Mouse (Mus musculus): ENCODE measurements around the gene Gm26657. TPM values are rescaled to one million over a fixed set of nuclear protein-coding genes. Genes with fewer than 3 reads are reported as not detected.

Gm26657 gene
- total and polyA plus RNA-seq, 2 experiments from 2014 or later: not detected

DNA sequence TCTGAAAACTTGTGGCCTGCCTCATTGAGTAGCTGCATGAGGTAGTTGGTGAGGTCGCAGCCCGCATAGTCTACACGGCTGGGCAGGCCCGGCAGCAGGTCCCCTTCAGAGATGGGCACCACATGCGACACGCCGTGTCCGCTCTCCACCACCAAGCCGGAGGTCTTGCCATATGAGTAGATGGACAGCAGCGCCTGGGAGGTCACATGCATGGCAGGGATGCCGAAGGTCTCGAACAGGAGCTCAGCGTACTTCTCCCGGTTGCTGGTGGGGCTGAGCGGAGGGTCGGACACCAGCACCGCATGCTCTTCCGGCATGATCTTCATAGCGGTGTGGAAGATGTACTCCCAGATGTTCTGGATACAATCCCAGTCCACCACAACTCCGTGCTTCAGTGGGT, 741 bp downstream of the Gm26657 start:
- H3K27me3 ChIP-seq (ENCODE audit: insufficient read depth, low read length): no peaks in the 10 kb centered on the region
- WGBS: 96% methylated on average over 20 of the region's 20 CpGs
- DNase-seq (ENCODE audit: low spot score): no peak

DNA sequence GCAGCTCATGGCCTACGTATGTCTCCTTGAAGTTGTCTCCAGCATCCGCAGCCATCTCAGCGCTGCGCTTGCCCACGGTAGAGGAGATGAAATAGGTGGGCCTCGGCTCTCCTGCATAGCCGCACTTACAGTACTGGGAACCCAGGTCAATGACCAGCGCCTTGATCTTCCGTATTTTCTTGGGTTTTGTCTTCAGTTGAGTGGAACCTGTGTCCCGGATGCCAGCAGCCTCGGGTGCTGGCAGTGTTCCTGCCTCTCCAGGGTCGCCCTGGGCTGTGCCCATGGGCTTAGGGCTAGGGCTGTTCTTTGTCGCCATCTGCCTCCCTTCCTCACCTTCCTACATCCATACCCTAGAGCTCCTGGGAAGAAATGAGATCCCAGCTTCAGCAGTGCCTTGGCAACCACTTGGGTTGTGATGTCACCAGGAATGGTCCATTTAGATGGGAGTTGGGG, 1.2 kb downstream of the Gm26657 start, which contains the start of gene Actl7b:
Actl7b (minus strand) TSS at position 403 of the 453 bp plus-strand sequence.
- TF ChIP-seq CTCF (IDR thresholded peaks at IDR 0.05; ENCODE audit: low read depth): no peak
- WGBS: 95% methylated on average over 13 of the region's 13 CpGs
- Histone ChIP-seq H3K4me3 (ENCODE audit: low read length) (no peak within 1 kb of the TSS), H3K9me3 (ENCODE audit: low read length) (no peaks in the 10 kb centered on the region), H3K4me1 (ENCODE audit: insufficient read depth, low read length) (no peaks in the 10 kb centered on the region), H3K9ac (replicated peaks; ENCODE audit: low read length) (no peak within 1 kb of the TSS), H3K27me3 (ENCODE audit: insufficient read depth, low read length) (no peaks in the 10 kb centered on the region), H3K27ac (no peak within 1 kb of the TSS), H3K4me2 (ENCODE audit: low read depth, low read length) (no peak within 1 kb of the TSS), H3K36me3 (ENCODE audit: insufficient read depth, low read length) (peaks cover 8% of the 10 kb centered on the region; the same call in 1 of the 2 replicates)
- ATAC-seq: no peak
- no peak for DNase-seq (ENCODE audit: low spot score)

More for the DNA sequence above, 741 bp downstream of the Gm26657 start:
- no peak overlapping the region for H3K4me2 ChIP-seq (ENCODE audit: low read depth, low read length)
- H3K4me1 ChIP-seq (ENCODE audit: insufficient read depth, low read length): no peaks in the 10 kb centered on the region
- H3K9ac ChIP-seq (replicated peaks; ENCODE audit: low read length): no peak overlapping the region
- no peak overlapping the region for H3K27ac ChIP-seq
- H3K9me3 ChIP-seq (ENCODE audit: low read length): no peaks in the 10 kb centered on the region
- H3K36me3 ChIP-seq (ENCODE audit: insufficient read depth, low read length): peaks cover 4% of the 10 kb centered on the region; the same call in 1 of the 2 replicates
- H3K4me3 ChIP-seq (ENCODE audit: low read length): no peak overlapping the region
- no peak for TF ChIP-seq CTCF (IDR thresholded peaks at IDR 0.05; ENCODE audit: low read depth)
- ATAC-seq: no peak

DNA sequence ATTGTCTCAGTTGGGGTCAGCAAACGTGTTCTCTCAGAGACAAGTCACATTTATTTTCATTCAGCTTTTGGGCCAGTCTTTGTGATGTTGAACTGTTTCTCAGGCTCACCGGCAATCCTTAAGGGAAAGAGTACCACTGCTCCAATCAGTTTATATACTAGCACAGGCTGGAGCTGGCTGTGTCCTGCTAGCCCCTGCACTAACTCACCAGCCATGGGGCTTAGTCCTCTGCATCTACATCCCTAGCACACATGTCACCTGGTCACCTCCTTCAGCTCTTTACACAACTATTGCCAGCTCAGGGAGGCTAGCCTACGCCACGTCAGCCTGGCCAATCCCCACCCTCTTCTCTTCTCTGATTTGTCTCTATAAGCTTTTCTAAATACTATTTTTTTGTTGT, 2.8 kb downstream of the Gm26657 start:
- ATAC-seq: no peak
- Histone ChIP-seq H3K27ac (no peak overlapping the region), H3K27me3 (ENCODE audit: insufficient read depth, low read length) (no peaks in the 10 kb centered on the region), H3K36me3 (ENCODE audit: insufficient read depth, low read length) (peaks cover 12% of the 10 kb centered on the region), H3K4me1 (ENCODE audit: insufficient read depth, low read length) (no peaks in the 10 kb centered on the region), H3K4me3 (ENCODE audit: low read length) (no peak overlapping the region), H3K9ac (replicated peaks; ENCODE audit: low read length) (no peak overlapping the region), H3K9me3 (ENCODE audit: low read length) (no peaks in the 10 kb centered on the region), H3K4me2 (ENCODE audit: low read depth, low read length) (no peak overlapping the region)
- TF ChIP-seq CTCF (IDR thresholded peaks at IDR 0.05; ENCODE audit: low read depth): no peak
- no peak for DNase-seq (ENCODE audit: low spot score)
- WGBS: 88% methylated on average over 4 of the region's 4 CpGs

DNA sequence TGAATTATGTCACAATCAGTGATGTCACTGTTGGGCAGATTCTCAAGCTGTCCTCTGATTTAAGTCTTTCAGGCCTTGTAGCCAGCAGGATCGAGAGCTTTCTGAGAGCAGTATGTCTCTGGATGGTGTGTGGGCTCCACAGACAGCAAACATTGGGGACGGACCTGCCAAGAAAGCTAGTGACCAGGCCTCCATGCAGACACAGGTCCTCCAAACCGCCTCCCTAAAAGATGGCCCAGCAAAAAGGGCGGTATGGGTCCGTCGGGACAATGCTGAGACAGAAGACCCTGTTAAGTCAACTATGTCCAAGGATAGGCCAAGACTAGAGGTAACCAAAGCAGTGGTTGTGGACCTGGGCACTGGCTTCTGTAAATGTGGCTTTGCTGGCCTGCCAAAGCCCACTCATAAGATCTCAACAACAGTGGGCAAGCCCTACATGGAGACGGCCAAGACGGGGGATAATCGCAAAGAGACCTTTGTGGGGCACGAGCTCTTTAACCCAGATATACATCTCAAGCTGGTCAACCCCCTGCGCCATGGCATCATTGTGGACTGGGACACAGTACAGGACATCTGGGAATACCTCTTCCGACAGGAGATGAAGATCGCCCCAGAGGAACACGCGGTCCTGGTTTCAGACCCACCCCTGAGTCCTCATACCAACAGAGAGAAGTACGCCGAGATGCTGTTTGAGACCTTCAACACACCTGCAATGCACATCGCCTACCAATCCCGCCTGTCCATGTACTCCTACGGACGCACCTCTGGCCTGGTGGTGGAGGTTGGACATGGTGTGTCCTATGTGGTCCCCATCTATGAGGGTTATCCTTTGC, 3.7 kb downstream of the Gm26657 start, which contains the start of gene Actl7a:
Actl7a (plus strand) TSS at position 51 of the 833 bp plus-strand sequence.
- Histone ChIP-seq H3K27me3 (ENCODE audit: insufficient read depth, low read length) (no peaks in the 10 kb centered on the region), H3K4me2 (ENCODE audit: low read depth, low read length) (no peak within 1 kb of the TSS), H3K4me1 (ENCODE audit: insufficient read depth, low read length) (no peaks in the 10 kb centered on the region), H3K9me3 (ENCODE audit: low read length) (no peaks in the 10 kb centered on the region), H3K36me3 (ENCODE audit: insufficient read depth, low read length) (peaks cover 19% of the 10 kb centered on the region), H3K9ac (replicated peaks; ENCODE audit: low read length) (no peak within 1 kb of the TSS), H3K27ac (no peak within 1 kb of the TSS), H3K4me3 (ENCODE audit: low read length) (no peak within 1 kb of the TSS)
- WGBS: 96% methylated on average over 21 of the region's 21 CpGs
- DNase-seq (ENCODE audit: low spot score) (no peak), ATAC-seq (no peak)
- no peak for TF ChIP-seq CTCF (IDR thresholded peaks at IDR 0.05; ENCODE audit: low read depth)

DNA sequence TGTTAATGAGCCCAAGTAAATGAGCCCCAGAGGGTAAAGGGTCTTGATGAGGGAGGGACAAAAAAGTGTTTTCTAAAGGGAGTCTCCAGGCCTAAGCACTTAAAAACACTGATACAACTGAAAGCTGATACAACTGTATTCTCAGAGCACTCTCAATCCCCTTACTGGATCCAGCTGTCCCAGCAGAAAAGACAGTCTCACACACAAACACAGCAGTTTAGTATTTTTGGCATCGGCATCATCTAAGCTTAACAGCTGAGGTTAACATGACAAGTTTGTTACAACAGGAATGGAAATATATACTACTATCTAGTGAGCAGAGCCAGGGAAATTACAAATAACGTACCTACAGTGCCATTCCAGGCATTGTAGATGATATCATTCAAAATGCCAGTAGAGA, 6.5 kb downstream of the Gm26657 start:
- WGBS: 95% methylated on average over 2 of the region's 2 CpGs
- Histone ChIP-seq H3K4me2 (ENCODE audit: low read depth, low read length) (no peak overlapping the region), H3K36me3 (ENCODE audit: insufficient read depth, low read length) (peaks cover 35% of the 10 kb centered on the region), H3K4me3 (ENCODE audit: low read length) (no peak overlapping the region), H3K4me1 (ENCODE audit: insufficient read depth, low read length) (no peaks in the 10 kb centered on the region), H3K27me3 (ENCODE audit: insufficient read depth, low read length) (no peaks in the 10 kb centered on the region), H3K9ac (replicated peaks; ENCODE audit: low read length) (no peak overlapping the region), H3K9me3 (ENCODE audit: low read length) (no peaks in the 10 kb centered on the region), H3K27ac (no peak overlapping the region)
- ATAC-seq (no peak), DNase-seq (ENCODE audit: low spot score) (no peak)
- TF ChIP-seq CTCF (IDR thresholded peaks at IDR 0.05; ENCODE audit: low read depth): no peak

DNA sequence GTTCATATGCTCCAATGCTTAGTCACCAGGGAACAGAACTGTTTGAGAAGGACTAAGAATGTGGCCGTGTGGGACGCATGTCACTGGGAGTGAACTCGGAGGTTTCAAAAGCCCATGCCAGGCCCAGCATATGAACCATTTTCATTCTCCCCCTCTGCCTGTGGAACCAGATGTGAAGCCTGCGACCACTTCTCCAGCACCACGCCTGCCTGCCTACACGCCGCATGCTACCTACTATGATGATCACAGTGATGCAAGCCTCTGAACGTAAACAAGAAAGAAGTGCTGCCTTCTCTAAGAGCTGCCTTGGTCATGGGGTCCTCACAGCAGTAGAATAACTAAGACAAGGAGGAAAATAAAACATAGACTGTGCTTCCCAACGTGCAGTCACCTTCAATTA, 7.6 kb downstream of the Gm26657 start:
- 97% methylated on average over 9 of the region's 9 CpGs for WGBS
- Histone ChIP-seq H3K9me3 (ENCODE audit: low read length) (no peaks in the 10 kb centered on the region), H3K36me3 (ENCODE audit: insufficient read depth, low read length) (peaks cover 41% of the 10 kb centered on the region), H3K9ac (replicated peaks; ENCODE audit: low read length) (no peak overlapping the region), H3K4me2 (ENCODE audit: low read depth, low read length) (no peak overlapping the region), H3K27me3 (ENCODE audit: insufficient read depth, low read length) (no peaks in the 10 kb centered on the region), H3K4me1 (ENCODE audit: insufficient read depth, low read length) (no peaks in the 10 kb centered on the region), H3K4me3 (ENCODE audit: low read length) (no peak overlapping the region), H3K27ac (no peak overlapping the region)
- no peak for ATAC-seq
- DNase-seq (ENCODE audit: low spot score): no peak
- no peak for TF ChIP-seq CTCF (IDR thresholded peaks at IDR 0.05; ENCODE audit: low read depth)

DNA sequence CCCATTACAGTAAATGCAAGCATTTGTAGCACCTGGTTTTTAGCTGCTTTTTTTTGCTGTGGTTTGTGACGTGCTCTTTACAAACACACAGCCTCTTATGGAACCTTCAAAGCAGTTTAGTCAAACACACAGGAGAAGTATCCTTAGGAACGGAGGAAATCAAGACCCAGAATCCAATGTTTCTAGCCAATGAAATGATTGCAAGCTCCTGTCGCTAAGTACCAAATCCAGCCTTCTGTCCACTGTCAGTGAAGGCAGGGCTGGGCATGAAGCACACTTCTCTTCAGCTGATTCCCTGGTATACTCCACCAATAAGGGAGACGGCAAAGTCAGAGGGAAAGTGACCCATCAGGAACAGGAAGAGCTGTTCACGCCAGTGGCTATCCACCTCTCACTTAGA, 16.2 kb downstream of the Gm26657 start:
- peaks cover 73% of the 10 kb centered on the region for H3K36me3 ChIP-seq (ENCODE audit: insufficient read depth, low read length)
- ATAC-seq (no peak), DNase-seq (ENCODE audit: low spot score) (no peak)
- no peak overlapping the region for H3K4me3 ChIP-seq (ENCODE audit: low read length)
- H3K27me3 ChIP-seq (ENCODE audit: insufficient read depth, low read length): no peaks in the 10 kb centered on the region
- H3K9me3 ChIP-seq (ENCODE audit: low read length): no peaks in the 10 kb centered on the region
- H3K4me2 ChIP-seq (ENCODE audit: low read depth, low read length): no peak overlapping the region
- no peaks in the 10 kb centered on the region for H3K4me1 ChIP-seq (ENCODE audit: insufficient read depth, low read length)
- H3K9ac ChIP-seq (replicated peaks; ENCODE audit: low read length): no peak overlapping the region
- no peak overlapping the region for H3K27ac ChIP-seq
- no peak for TF ChIP-seq CTCF (IDR thresholded peaks at IDR 0.05; ENCODE audit: low read depth)
- 86% methylated on average over 5 of the region's 5 CpGs for WGBS
